Mouse (Mus musculus) large intestine, adult 2 months (tissue): ENCODE measurements at regions not wholly inside any gene's neighbourhood (a gene's known extent, or its start where the extent isn't known, plus 50 kb on each side); places are given as distances from the start of the nearest gene placed in this dataset.

Experiments
- DNase-seq: peaks from one replicate; pipeline ENCODE4 v3.0.0-alpha.2; 2012; ENCODE audit warnings: low read depth, low spot score
- WGBS: fragments of 180-500 bp; shearing (Covaris S2); methylation state at CpG from one replicate; pipeline ENCODE4 v1.1.7; 2018; 5-methylcytosine and 5-hydroxymethylcytosine counted together

- 84% methylated on average over 6 of the region's 6 CpGs for WGBS
- no peak for DNase-seq
Observed at GRCm38 (mm10) chr1:23162766-23163165, 60.7 kb upstream of the 4933415F23Rik start.
